Mouse (Mus musculus) forelimb bud, embryonic 11.5 days (tissue): Measurements from ENCODE around the gene Flot1.

Experiments used
- DNase-seq: peaks from one replicate; pipeline ENCODE4 v3.0.0-alpha.2; 2012; ENCODE audit warnings: low read depth, low spot score

The Flot1 gene

DNA sequence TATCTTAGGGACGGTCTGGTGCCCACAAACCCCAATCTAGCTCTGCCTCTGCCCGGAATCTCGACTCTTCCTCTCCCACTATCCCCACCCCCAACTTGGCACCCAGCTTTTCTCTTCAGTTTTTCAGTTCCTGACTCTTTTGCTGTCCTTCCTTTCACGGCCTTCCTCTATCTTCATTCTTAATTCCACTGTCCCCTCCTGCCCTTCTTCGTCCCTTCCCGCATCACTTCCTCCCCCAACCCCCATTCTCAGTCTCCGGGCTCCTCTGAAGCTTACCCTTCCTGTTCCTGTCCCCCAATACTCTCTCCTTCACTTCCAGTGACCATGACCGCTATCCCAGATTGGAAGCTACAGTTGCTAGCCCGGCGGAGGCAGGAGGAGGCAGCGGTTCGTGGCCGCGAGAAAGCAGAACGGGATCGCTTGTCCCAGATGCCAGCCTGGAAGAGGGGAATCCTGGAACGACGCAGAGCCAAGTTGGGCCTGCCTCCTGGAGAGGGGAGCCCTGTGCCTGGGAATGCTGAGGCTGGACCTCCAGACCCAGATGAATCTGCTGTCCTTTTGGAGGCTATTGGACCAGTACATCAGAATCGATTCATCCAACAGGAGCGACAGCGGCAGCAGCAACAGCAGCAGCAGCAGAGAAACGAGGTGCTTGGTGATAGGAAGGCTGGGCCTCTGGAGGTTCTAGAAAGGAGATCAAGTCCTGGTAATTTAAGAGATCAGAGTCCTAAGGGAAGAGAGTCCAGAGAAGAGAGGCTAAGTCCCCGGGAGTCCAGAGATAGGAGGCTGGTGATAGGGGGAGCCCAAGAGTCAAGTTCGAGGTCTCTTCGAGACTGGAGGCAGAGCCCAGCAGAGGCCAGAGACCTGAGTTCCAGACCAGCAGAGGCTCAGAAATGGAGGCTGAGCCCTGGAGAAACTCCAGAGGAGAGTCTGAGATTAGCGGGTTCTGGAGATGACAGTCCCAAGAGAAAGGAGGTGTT, 44.2 kb downstream of the Flot1 start:
- no peak for DNase-seq

DNA sequence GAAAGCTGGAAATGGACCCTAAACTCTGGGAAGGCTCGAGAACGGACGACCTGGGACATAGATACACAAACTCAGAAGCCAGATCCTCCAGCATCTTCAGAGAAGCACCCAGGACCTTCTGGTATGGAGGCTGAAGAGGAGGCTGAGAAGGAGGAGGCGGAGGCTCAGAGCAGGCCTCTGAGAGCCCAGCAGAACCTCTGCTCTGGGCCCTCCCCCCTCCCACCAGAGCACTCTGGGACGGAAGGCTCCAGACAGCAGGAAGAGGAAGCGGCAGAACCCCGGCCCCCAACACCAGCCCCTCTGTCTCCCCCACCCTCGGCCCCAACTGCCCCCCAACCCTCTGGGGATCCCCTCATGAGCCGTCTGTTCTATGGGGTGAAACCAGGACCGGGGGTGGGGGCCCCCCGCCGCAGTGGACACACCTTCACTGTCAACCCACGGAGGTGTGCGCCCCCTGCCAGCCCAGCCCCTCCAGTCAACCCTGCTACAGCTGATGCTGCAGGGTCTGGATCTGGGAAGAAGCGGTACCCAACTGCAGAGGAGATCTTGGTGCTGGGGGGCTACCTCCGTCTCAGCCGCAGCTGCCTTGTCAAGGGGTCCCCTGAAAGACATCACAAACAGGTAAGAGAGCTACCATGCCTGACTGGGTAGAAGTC, 45.3 kb downstream of the Flot1 start:
- DNase-seq, result no peak

- DNase-seq, result no peak
Measured at GRCm38 (mm10) chr17:35868961-35869345, 45.9 kb downstream of the Flot1 start.

GRCm38 (mm10) chr17:35869346-35870067, 46.5 kb downstream of the Flot1 start:
- DNase-seq, result no peak

DNA sequence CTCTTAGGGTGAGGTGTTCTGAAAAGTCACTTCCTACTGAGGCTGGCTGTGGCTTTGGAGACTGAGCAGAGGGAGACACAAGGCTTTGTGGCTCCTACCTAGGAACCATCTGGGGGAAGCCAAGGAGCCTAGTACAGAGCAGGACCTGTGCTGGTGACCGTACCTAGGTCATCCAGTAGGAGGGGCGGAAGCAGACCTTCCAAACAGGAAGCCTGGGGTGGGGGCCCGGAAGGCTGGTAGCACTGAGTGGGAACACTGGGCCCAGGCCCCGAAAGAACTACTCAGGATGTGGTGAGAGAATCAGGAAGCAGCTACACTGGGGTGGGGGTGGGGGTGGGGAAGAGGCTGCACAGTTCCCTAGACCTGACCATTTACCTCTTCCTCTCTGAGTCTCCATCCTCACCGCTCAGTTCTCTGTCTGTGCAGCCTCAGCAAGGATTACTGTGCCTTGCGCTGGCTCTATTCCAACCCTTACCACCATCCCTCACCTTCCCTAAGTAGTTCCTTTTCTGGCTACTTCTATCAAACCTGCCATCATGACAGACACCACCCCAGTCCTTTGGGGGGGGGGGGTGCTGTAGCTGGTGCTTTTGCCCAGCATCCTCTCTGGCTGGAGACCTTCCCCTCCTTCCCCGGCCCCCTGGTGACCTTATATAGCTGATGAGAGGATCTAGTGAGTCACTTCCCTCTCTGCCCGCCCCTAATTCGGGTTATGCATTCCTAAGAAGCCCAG, 47.3 kb downstream of the Flot1 start:
- DNase-seq, result no peak

DNA sequence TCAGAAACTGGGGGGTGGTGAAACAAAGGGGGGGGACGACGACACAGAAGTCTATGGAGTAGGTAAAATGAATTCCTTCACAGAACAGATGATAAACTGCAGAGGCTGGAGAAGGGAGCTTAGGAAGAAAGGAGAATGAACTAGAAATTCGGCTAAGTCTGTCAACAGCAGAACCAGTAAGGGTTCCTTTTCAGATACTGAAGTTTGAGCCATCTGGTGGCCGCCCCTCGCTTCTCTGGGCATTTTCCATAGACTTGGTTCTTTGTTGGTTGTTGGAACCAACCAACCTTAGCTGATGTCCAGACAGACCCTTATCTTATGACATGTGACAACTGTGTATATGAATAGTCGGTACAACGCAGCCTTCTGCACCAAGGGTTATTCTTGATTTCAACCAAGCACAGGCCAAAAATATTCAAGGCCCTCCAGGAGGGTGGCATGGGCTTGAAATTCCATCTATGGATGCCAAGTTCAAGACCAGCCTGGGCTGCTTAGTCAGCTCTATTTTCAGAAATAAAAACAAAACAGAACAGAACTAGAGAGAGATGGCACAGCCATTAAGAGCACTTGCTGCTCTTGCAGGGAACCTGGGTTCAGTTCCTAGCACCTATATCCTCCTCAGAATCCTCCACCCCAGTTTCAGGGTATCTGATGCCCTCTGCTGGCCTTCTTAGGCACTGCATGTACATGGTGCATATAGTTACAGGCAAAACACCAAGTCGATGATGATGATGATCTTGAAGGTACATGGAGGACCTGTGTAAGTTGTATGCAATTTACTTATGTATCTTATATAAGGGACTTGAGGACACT, 48.1 kb downstream of the Flot1 start:
- no peak for DNase-seq

DNA sequence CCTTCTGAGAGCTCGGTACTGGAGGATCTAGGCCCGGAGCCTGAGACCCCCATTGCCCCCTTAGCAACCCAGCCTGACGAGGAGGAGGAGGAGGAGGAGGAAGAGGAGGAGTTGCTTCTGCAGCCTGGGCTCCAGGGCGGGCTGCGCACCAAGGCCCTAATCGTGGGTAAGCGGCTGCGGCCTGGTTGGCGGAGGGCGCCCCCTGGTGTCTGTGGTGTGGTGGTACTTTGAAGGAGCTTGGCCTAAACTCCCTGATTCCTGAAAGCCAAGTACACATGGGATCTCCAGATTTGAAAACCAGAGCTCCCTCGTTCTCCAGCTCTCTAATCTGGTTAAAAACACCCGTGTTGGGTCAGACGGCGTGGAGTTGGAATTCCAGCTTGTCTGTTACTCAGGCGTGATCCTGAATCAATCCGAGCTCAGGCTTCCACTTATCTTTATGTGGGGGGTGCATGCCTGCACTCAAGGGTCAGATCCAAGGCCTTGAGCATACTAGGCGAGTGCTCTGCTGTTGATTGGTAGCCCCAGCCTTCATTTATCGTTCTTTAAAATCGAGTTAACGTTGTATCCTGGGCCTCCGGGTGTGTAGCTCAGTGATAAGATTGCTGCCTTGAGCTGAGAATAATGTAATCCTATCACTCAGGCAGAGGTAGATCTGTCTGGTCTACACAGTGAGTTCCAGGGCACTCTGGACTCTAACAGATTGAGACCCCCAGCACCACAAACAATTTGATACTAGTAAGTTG, 50.9 kb downstream of the Flot1 start:
- DNase-seq, result peak; percentile 79

DNA sequence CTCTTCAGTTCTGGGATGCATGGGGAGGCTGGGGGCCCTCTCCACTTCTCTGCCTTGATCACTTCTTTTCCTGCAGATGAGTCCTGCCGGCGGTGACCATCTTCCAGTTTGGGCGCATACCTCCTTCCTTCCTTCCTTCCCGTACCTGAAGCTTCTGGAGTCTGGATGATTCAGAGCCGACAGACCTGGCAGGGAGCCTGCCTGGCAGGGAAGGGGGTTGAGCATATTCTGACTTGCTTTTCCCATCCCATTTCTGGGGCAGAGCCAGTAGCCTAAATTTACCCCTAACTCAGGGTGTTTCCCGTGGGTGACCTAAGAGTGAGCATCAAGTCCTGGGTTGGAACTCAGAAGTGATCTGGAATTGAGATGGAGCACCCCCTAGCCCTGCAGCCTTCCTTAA, 51.7 kb downstream of the Flot1 start:
- DNase-seq, result no peak

DNA sequence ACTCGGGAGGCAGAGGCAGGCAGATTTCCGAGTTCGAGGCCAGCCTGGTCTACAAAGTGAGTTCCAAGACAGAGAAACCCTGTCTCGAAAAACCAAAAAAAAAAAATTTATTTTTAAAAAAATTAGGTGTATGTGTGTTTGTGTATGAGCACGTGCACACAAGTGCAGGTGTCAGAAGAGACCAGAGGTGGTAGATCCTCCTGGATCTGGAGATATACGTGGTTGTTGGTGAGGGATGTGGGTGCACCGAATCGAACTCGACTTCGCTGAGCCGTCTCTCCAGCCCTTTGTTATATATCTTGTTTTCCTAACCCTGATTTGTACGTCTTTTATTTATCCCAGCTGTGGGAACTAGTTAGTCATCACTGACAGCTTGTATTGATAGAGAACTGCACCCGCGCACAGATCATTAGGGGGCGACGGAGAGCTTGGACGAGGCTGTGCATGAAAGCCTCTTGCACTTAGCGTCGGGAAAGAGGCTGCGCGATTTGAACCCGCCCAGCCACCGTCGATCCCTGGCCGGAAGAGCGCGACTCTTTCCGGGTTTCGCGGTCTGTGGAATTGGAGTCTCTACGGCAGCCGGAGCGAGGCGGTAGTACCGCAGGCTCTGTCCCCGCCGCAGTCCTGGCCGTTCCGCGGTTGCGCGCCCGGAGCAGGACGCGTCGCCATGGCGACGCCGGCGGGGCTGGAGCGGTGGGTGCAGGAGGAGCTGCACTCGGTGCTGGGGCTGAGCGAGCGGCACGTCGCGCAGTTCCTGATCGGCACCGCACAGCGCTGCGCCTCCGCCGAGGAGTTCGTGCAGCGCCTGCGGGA, 56.4 kb downstream of the Flot1 start, which contains the start of gene Dhx16:
Gene Dhx16, plus strand, starts transcription at position 575 of the 813 bp plus-strand sequence.
- peak; percentile 95 for DNase-seq
